Mouse (Mus musculus) CD4-positive, CD25-positive, alpha-beta regulatory T cell, adult 4 months (primary cell): ENCODE data around the gene Ccl2. TPM values are rescaled to one million over a fixed set of nuclear protein-coding genes. Genes with fewer than 3 reads are reported as not detected.

Experiments
- ATAC-seq: one replicate; pipeline ENCODE4 v1.8.0; 2017
- polyA plus RNA-seq, 2 experiments: library from polyadenylated mRNA; unstranded; fragments of 100-300 nt; shearing (Covaris generic); gene quantifications; one replicate each; pipeline ENCODE4 v1.2.1; 2017

Gene Ccl2
- polyA plus RNA-seq, 2 experiments from 2014 or later: not detected

- ATAC-seq: no peak
Observed at GRCm38 (mm10) chr11:82038535-82038934, 3.2 kb downstream of the Ccl2 start, which contains the start of gene Gm17268. Gene Gm17268, minus strand, starts transcription at chr11:82038562.

- ATAC-seq: no peak
Observed at GRCm38 (mm10) chr11:82039132-82039660, 3.8 kb downstream of the Ccl2 start.

- no peak for ATAC-seq
Observed at GRCm38 (mm10) chr11:82041671-82042080, 6.3 kb downstream of the Ccl2 start.

DNA sequence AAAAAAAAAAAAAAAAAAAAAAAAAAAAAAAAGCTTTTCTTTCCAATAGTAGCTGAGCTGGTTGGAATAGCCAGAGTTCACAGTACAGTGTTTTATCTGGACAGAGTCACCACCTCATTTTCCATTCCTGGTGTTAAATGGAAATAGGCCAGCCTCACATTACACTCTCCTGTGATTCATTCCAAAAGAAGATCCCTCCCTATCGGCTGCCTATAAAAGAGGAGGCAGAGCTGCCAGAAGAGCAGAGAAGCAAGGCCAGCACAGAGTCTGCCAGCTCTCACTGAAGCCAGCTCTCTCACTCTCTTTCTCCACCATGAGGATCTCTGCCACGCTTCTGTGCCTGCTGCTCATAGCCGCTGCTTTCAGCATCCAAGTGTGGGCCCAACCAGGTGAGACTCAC is 10.1 kb downstream of the Ccl2 start, which contains the start of gene Ccl7:
TSS of gene Ccl7 (plus strand) at position 242 of the 400 bp plus-strand sequence.
- ATAC-seq: no peak

GRCm38 (mm10) chr11:82047746-82048415 is 12.5 kb downstream of the Ccl2 start:
- ATAC-seq: no peak

DNA sequence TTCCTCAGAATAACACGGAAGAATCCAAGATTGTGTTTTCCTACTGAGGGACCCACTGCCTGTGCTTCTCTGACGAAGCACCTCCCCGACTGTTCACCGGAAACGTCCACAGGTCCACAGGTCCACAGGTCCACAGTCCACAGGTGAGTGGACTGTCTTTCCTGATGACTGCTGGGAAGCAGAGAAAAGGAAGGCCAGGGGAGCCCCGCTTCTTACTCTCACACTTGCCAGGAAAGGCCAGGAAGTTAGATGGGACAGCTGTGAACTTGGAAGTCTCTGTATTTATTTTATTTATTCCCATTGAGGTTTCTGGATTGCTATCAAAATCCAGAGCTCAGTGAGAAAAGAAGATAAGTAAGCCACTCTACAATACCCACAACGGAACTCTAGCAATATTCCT is 18.5 kb downstream of the Ccl2 start:
- ATAC-seq: no peak

- ATAC-seq: no peak
Observed at GRCm38 (mm10) chr11:82057646-82058045, 22.3 kb downstream of the Ccl2 start, which contains the start of gene Ccl11. Gene Ccl11, plus strand, starts transcription at chr11:82057823.

GRCm38 (mm10) chr11:82062226-82062625 is 26.9 kb downstream of the Ccl2 start:
- no peak for ATAC-seq

- ATAC-seq: no peak
Observed at GRCm38 (mm10) chr11:82063454-82063853, 28.1 kb downstream of the Ccl2 start.

- no peak for ATAC-seq
Observed at GRCm38 (mm10) chr11:82066953-82067571, 31.7 kb downstream of the Ccl2 start.

DNA sequence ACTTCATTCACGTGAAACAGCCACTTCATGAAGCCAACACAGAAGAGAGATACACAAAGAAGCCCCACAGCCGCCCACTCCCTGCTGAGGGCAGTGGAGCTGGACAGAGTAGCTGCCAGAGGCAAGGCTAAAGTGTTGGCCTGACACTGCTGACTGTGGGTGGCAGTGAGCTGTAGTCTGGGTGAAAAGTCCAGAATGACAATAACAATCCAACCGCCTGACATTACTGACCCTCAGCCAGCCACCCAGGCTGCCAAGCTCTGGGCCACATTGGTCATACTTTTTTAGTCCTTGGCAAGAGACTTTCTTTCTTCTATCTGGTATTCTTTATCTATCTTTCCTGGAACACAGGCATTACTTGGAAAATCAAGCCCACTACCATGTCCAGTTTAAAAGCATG is 35.7 kb downstream of the Ccl2 start:
- no peak for ATAC-seq

- no peak for ATAC-seq
Observed at GRCm38 (mm10) chr11:82072374-82072773, 37.0 kb downstream of the Ccl2 start.

- ATAC-seq: no peak
Observed at GRCm38 (mm10) chr11:82072984-82073383, 37.6 kb downstream of the Ccl2 start.

DNA sequence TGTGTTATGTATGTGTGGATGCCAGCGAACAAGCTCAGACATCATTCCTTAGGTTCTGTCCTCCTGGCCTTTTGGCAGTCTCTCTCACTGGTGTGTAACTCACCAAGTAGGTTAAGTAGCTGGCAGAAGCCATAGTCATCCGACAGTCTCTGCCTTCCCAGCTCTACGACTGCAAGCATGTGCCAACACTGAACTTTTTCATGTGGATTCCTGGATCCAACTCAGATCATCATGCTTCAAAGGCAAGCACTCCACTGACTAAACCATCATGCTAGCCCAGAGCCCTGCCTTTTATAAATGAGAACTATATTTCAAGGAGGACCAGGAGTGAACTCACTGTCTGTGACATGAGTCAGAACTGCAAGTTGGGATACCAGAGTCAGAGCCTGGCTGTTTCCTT is 38.3 kb downstream of the Ccl2 start:
- no peak for ATAC-seq

- ATAC-seq: no peak
Observed at GRCm38 (mm10) chr11:82077031-82077430, 41.7 kb downstream of the Ccl2 start.

GRCm38 (mm10) chr11:82078136-82078730 is 42.9 kb downstream of the Ccl2 start:
- ATAC-seq: no peak

DNA sequence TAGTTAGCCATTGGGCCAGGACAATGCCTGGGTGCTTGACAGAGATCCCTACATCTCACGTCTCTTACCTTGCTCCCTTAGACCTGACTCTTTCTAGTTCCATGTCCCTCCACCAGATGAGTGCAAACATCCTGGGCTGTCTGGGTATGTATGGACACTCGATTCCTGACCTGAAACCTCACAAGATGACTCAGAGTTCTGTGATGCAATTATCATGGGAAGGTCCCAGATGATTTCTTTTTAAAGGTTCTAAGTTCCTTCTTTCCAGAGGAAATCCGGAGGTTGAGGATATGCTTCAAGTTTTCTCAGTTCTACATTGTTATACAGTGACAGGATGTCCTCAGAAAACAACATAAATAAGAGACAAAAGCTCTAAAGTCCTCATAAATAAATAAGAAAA is 45.5 kb downstream of the Ccl2 start:
- ATAC-seq: no peak

- no peak for ATAC-seq
Observed at GRCm38 (mm10) chr11:82084360-82084759, 49.0 kb downstream of the Ccl2 start.

Other genes starting within 250 kb of the Ccl2 start
- not detected for gene 5530401A14Rik, start 174.9 kb upstream of the Ccl2 start, polyA plus RNA-seq
- gene Asic2, start 67.1 kb upstream of the Ccl2 start, polyA plus RNA-seq: not detected
- not detected for gene Gm17268, start 3.0 kb downstream of the Ccl2 start, polyA plus RNA-seq
- not detected for gene Ccl7, start 10.1 kb downstream of the Ccl2 start, polyA plus RNA-seq
- gene Ccl11, start 22.3 kb downstream of the Ccl2 start, polyA plus RNA-seq: not detected
- gene Ccl12, start 66.3 kb downstream of the Ccl2 start, polyA plus RNA-seq: not detected
- not detected for gene Ccl8, start 79.6 kb downstream of the Ccl2 start, polyA plus RNA-seq